ENCODE assay signal across 8 mouse cellular contexts in the genomic region with DNA sequence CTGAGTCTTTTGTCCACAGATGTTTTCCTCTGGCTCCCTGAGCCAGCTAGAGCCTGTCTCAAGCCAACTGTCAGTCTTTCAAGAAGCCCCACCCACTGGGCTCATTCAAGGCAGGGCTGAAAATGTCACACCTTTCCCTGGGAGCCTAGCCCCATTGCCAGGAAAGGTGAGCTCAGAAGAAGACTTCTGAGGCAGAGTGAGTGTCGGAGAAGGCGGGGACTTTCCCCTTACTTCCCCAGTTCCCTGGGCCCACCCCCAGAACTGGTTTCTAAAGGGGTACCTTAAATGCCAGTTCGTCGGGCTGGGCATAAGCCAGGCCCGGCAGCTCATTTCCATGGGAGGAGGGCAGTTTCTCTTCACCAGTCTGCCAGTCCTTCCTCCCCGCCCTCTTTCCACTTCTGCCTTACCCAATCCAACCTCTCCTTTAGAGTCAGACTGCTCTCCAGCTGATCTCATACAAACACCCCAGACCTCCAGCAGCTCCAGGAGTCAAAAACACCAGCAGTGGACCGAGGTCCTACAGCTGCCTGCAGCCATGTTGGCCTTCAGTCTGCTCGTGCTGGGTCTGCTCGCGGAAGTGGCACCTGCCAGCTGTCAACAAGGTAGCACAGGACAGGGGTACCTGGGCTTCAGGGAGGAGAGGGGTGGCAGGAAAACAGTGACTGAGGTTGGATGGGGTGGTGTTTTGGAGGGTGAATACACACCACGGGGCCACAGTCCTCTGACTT. TPM values are rescaled to one million over a fixed set of nuclear protein-coding genes. Genes with fewer than 3 reads are reported as not detected.
DNase-seq lines count a peak whose midpoint lies in the region; ATAC-seq and TF ChIP-seq lines count a peak whose summit lies in the region.

Gene Pdzk1ip1 (plus strand): TSS at position 98 of the 728 bp plus-strand sequence.

- H3K36me3 ChIP-seq in heart, postnatal 0 days (replicated peaks; ENCODE audit: control insufficient read depth, insufficient read depth, low read length) = no peaks in the 10 kb centered on the region
- no peaks in the 10 kb centered on the region for H3K36me3 ChIP-seq in embryonic facial prominence, embryonic 14.5 days (ENCODE audit: control insufficient read depth, insufficient read depth, low read length)

- no peak for DNase-seq in heart, postnatal 0 days (ENCODE audit: low spot score)
- no peak for DNase-seq in heart, postnatal 4 days
- DNase-seq in embryonic facial prominence, embryonic 14.5 days (ENCODE audit: low spot score) = peak; percentile 16
- peak; percentile 85 to 92 for DNase-seq in kidney, postnatal 36 days
- no peak for DNase-seq in embryo, embryonic 10 days (ENCODE audit: low spot score)
- DNase-seq in cerebellum, postnatal 10 days = no peak
- DNase-seq in right cerebral cortex, postnatal 10 days (ENCODE audit: low spot score in 2 of 2) = no peak

- H3K4me3 ChIP-seq in heart, postnatal 0 days (ENCODE audit: low read depth, low read length) = peak within 1 kb of the TSS; percentile 16; the same call in 1 of the 2 replicates
- H3K4me3 ChIP-seq in embryonic facial prominence, embryonic 14.5 days (ENCODE audit: low read depth, low read length) = no peak within 1 kb of the TSS

- H3K4me2 ChIP-seq in heart, postnatal 0 days (ENCODE audit: low read depth, low read length) = peak within 1 kb of the TSS; percentile 44
- 0 out of 2 replicates have a peak within 1 kb of the TSS, but pooled peaks have one; percentile 1 for H3K4me2 ChIP-seq in embryonic facial prominence, embryonic 14.5 days (ENCODE audit: low read depth, low read length)

- TF ChIP-seq CTCF in heart, postnatal 0 days (IDR thresholded peaks at IDR 0.05; ENCODE audit: low read depth) = no peak

- H3K27ac ChIP-seq in heart, postnatal 0 days (ENCODE audit: low read depth) = no peak within 1 kb of the TSS
- H3K27ac ChIP-seq in embryonic facial prominence, embryonic 14.5 days (replicated peaks; ENCODE audit: low read depth, low read length) = no peak within 1 kb of the TSS

- H3K9me3 ChIP-seq in heart, postnatal 0 days (replicated peaks; ENCODE audit: control insufficient read depth, low read length) = no peaks in the 10 kb centered on the region
- H3K9me3 ChIP-seq in embryonic facial prominence, embryonic 14.5 days (ENCODE audit: control insufficient read depth, low read length) = no peaks in the 10 kb centered on the region

- H3K9ac ChIP-seq in heart, postnatal 0 days (replicated peaks; ENCODE audit: low read depth, low read length) = peak within 1 kb of the TSS; percentile 33; the same call in 1 of the 2 replicates
- H3K9ac ChIP-seq in embryonic facial prominence, embryonic 14.5 days (ENCODE audit: low read depth, low read length) = no peak within 1 kb of the TSS

- no peak for TF ChIP-seq EP300 in heart, postnatal 0 days (IDR thresholded peaks at IDR 0.05; ENCODE audit: low read depth)

- H3K27me3 ChIP-seq in heart, postnatal 0 days (ENCODE audit: control insufficient read depth, insufficient read depth, low read length) = peaks cover 25% of the 10 kb centered on the region; the same call in 1 of the 2 replicates
- peaks cover 17% of the 10 kb centered on the region; the same call in 1 of the 2 replicates for H3K27me3 ChIP-seq in embryonic facial prominence, embryonic 14.5 days (replicated peaks; ENCODE audit: control insufficient read depth, insufficient read depth, low read length)

- no peak for ATAC-seq in heart, postnatal 0 days (ENCODE audit: insufficient read depth, low read depth)
- 0 out of 2 replicates have a peak, but pooled peaks have one; percentile 30 for ATAC-seq in embryonic facial prominence, embryonic 14.5 days (ENCODE audit: low read depth)
- peak; percentile 63 for ATAC-seq in megakaryocyte, adult 5-6 weeks (ENCODE audit: poor library complexity, severe bottlenecking)

- 13% methylated on average over 11 of the region's 11 CpGs for WGBS in heart, postnatal 0 days
- 20% methylated on average over 11 of the region's 11 CpGs for WGBS in embryonic facial prominence, embryonic 14.5 days

- no peaks in the 10 kb centered on the region for H3K4me1 ChIP-seq in heart, postnatal 0 days (ENCODE audit: control insufficient read depth, insufficient read depth)
- no peaks in the 10 kb centered on the region for H3K4me1 ChIP-seq in embryonic facial prominence, embryonic 14.5 days (ENCODE audit: control insufficient read depth, insufficient read depth, low read length)

RNA-seq across cellular contexts. Expression of gene Pdzk1ip1, which starts in this region (rescaled TPM):
- total RNA-seq in heart, postnatal 0 days (2014; rRNA removed; ENCODE audit: low replicate concordance) = 0.97 and 4.2 TPM in 2 replicates
- 0.90 and 1.0 TPM in 2 replicates for polyA plus RNA-seq in heart, postnatal 0 days (2015; fragmentation: Nextera tagmentation; extraction: Ambion mirVana)
- under 1 TPM; 0.72 to 0.93 TPM for total RNA-seq in heart, postnatal 4 days (2021)
- polyA plus RNA-seq in embryonic facial prominence, embryonic 14.5 days (2014; fragmentation: Nextera tagmentation; extraction: Ambion mirVana) = 7.7 and 18.5 TPM in 2 replicates
- total RNA-seq in megakaryocyte, adult 5-6 weeks (2015) = 1.5 and 2.8 TPM in 2 replicates
- total RNA-seq in megakaryocyte, adult 5-6 weeks (2017) = 0.33 and 0.53 TPM in 2 replicates

Comparison
In these comparisons a context has a peak if more than half of its experiments do, and no peak if none do; other contexts are left out.
1. DNase-seq: peak in embryonic facial prominence, embryonic 14.5 days (single experiment) and kidney, postnatal 36 days (2 of 2); none in heart, postnatal 0 days (single experiment), heart, postnatal 4 days (single experiment), embryo, embryonic 10 days (single experiment), cerebellum, postnatal 10 days (0 of 2) and right cerebral cortex, postnatal 10 days (0 of 2).